Mouse (Mus musculus) erythroid progenitor cell, adult 5-6 weeks (primary cell): ENCODE data around the gene Mri1. TPM values are rescaled to one million over a fixed set of nuclear protein-coding genes. Genes with fewer than 3 reads are reported as not detected.

Experiments
- ATAC-seq: replicated peaks from 2 replicates; pipeline ENCODE4 v1.8.0; 2016; ENCODE audit warnings: moderate number of reproducible peaks, mild to moderate bottlenecking, moderate TSS enrichment, inconsistent platforms; ENCODE audit not compliant: poor library complexity, low FRiP score, severe bottlenecking
- total RNA-seq, 2 experiments: library from RNA; stranded (forward) in 1 of 2; stranded (reverse) in 1 of 2; fragments of 150-400 nt in 1 of 2; fragments of 186-747, 209-891 nt in 1 of 2; gene quantifications; 2 replicates each; pipeline versions ENCODE4 v1.2.3 to v1.2.4; 2015 to 2017; ENCODE audit warnings: low replicate concordance in 2 of 2

Gene Mri1
- total RNA-seq (2015; ENCODE audit: low replicate concordance) (6.7 and 7.2 TPM in 2 replicates), total RNA-seq (2017; ENCODE audit: low replicate concordance) (3.6 and 4.8 TPM in 2 replicates)

GRCm38 (mm10) chr8:84256822-84257610 lies at the start of gene Mri1:
TSS of gene Mri1 (minus strand) at chr8:84257326.
- peak; percentile 92 for ATAC-seq

GRCm38 (mm10) chr8:84303951-84304350 lies 46.8 kb upstream of the Mri1 start:
- ATAC-seq = no peak

DNA sequence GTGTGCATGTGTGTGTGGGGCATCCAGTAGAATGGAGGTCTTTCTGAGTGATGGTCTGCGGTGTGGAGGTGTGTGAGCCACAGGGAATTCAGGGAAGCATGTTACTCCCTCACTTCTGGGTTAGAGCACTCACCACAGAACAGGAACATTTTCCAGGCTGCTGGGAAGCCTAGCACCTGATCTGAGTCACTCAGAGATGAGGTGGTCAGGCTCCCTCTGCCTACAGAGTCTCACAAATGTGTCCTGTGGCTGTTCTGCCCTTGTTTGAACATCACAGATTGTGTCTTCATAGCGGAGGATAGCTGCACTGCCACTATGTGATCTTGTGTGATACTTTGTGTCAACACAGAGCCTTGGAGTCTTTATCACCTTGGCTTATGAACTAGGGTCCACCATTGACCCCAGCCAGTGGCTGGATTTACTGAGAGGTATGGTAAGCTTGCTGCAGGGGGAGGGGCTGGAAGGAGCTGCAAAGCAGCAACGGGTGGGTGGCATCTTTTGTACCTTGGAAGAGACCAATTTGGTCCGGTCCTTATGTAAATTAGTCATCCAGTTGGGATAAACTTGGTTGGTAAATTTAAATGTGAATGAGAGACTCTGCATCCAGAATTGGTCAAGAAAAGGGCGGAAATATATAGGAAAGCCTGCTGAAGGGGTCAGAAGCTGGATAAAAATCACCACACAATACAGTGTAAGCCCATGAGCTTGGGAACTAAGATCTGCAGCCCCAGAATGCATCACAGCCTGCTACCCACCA lies 40.1 kb upstream of the Mri1 start:
- no peak for ATAC-seq

DNA sequence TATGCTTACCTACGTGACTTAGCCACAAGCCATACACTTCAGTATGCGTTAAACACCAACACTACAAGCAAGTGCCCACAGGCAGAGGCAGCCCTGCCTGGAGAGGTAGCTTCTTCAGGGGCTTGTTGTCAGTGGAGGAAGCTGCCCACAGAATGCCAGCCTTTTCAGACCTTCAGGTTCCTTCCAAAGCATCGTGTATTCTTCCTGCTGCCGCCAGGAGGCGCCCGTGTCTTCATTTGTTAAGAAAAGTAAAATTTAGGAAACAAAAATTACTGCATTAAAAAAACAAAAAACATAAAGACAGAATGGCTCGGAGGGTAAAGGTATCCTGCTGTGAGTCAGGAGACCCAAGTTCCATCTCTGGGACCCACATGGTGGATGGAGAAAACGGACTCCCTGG lies 34.6 kb upstream of the Mri1 start:
- ATAC-seq = 0 out of 2 replicates have a peak, but pooled peaks have one; percentile 52

- ATAC-seq = no peak
These were observed 34.0 kb upstream of the Mri1 start for GRCm38 (mm10) chr8:84291086-84291485.

DNA sequence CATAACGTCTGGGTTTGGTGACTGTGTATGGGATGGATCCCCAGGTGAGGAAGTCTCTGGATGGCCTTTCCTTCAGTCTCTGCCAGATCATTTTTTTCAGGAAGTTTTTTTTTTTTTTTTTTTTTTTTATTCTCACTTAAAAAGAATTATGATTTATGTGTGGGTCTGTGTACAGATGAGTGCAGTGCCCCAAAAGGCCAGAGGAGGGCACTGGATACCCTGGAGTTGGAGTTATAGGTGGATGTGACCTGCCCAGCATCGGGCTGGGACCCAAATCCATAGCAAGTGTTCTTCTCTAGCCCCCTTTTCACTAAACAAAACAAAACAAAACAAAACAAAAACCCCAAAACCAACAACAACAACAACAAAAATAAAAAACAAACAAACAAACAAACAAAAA lies 31.8 kb upstream of the Mri1 start:
- ATAC-seq = no peak

DNA sequence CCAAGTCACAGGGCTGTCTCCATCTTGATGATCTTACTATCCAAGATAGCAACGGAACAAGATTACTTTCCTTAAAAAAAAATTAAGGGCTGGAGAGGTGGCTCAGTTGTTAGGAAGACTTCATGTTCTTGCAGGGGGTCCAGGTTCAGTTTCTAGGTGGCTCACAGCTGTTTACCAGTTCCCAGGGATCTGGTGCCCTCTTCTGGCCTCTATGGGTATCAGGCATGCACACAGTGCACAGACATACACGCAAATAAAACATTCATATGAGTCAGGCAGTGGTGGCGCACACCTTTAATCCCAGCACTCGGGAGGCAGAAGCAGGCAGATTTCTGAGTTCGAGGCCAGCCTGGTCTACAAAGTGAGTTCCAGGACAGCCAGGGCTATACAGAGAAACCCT lies 28.5 kb upstream of the Mri1 start:
- 0 out of 2 replicates have a peak, but pooled peaks have one; percentile 46 for ATAC-seq

DNA sequence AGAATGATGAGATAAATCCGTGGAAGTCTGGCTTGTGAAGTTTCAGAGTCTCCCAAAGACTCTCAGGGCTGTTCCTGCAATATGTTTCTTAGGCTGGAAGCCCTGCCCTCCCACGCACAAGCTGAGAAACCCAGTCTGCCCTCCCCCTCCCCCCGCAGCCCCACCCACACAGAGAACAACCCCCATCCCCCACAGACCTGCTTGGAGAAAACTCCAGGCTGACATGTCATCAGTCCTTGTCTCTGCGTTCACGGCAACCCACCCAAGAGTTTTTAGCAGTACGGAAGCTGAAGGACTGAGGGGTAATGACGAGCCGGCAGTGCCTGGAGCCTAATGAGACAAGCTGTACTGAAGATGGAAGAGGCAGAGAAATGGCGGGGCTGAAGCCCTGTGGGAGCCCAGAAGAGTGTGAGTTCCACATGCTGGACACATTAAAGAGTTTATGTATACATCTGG lies 27.5 kb upstream of the Mri1 start:
- ATAC-seq = no peak

- ATAC-seq = no peak
These were observed 23.7 kb upstream of the Mri1 start for GRCm38 (mm10) chr8:84280777-84281176.

DNA sequence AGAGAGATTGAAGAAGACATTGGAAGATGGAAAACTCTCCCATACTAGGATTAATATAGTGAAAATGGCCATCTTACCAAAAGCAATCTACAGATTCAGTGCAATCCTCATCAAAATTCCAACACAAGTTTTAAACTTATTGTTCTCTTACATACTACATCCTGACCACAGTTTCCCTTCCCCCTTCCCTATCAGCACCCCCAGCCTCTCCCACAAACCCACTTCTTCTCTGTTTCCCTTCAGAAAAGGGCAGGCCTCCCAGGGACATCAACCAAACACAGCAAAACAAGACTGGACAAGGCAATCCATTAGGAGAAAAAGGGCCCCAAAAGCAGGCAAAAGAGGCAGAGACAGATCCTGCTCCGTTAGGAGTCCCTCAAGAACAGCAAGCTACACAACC lies 19.3 kb upstream of the Mri1 start:
- ATAC-seq = no peak

GRCm38 (mm10) chr8:84273968-84274367 lies 16.8 kb upstream of the Mri1 start:
- ATAC-seq = no peak

DNA sequence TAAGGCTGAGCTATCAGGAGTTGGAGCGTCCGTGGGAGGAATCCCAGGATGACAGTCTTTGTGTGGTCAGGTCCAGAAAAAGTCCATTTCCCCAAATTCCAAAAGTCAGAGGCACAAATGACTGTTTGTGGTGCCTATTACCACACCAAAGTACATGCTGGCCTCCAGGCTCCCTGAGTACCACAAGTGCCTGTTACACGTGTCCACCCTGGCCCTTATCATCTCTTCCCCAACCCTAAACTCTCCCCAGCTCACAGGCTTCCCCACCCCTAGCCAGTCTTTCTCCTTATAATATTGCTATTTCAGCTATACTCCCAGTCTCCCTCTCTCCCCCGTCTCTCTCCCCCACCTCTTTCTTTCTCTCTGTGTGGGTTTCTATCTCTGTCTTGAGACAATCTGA lies 15.2 kb upstream of the Mri1 start:
- no peak for ATAC-seq

DNA sequence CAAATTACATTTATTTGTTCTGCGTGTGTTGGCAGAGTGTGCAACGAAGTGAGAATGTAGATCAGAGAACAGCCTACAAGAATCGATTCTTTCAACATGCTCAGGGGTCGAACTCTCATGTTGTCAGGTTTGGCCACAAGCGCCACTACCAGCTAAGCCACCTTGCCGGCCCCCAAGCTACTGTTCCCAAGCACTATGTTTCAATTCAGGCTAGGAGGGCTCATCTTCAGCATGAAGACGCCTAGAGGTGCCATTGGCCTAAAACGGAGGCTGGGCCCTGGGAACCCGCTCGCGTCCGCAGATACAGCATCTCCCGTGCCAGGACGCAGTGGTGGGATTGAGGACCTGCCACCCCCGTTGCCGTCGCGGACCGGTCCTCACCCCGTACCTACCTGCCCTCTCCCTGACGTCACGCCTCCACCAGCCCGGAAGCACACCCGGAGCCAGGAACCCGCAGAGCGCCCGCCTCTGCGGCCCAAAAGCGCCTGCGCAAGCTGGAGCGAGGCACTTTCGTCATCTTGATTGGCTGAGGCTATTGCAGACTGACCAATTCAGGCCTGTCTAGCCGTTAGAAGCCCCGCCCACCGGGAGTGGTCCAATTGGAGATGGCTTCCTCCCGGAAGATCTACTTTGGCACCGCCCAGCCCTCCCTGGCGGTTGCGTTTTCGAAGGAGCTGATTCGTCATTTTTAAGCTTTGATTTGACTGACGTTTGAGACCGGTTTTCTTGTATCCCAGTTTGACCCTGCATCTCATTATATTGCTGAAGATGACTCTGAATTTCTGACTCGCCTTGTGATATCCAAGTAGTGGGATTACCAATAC lies 13.0 kb upstream of the Mri1 start, which contains the start of gene Ccdc130:
Gene Ccdc130 (minus strand): TSS at position 431 of the 824 bp plus-strand sequence.
- ATAC-seq = peak; percentile 98

DNA sequence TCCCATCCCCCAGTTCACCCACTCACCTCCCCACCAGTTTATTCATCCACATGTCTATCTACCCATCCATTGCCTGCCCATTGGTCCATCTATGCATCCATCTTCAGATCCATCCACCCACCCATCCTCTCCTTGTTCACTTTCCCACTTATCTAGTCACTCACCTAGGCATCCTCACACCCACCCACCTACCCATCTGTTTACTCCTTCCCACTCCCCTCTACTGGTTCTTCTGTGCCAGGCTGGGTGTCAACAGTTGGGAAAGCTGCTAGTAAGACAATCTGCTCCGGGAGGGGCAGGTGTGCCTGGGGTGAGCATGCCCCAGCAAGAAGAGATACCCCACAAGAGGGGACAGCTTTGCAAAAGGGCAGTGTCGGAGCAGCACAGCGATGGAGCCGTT lies 4.0 kb upstream of the Mri1 start:
- ATAC-seq = no peak

GRCm38 (mm10) chr8:84256458-84256821 lies 686 bp downstream of the Mri1 start:
- ATAC-seq = peak; percentile 36; the same call in 1 of the 2 replicates

DNA sequence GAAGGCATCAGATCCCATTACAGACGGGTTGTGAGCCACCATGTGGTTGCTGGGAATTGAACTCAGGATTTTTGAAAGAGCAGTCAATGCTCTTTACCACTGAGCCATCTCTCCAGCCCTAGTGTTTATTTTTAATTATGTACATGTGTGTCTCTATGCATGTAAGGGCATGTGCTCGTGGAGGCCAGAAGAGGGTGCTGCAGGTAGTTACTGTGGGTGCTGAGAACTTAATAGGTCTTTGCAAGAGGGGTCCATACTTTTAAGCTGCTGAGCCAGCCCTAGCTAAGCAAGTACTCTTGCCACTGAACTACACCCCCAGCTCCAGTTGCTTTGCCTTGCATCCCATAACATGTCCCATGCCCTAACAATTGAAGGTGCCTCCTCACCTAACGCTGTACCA lies 1.3 kb downstream of the Mri1 start:
- no peak for ATAC-seq

DNA sequence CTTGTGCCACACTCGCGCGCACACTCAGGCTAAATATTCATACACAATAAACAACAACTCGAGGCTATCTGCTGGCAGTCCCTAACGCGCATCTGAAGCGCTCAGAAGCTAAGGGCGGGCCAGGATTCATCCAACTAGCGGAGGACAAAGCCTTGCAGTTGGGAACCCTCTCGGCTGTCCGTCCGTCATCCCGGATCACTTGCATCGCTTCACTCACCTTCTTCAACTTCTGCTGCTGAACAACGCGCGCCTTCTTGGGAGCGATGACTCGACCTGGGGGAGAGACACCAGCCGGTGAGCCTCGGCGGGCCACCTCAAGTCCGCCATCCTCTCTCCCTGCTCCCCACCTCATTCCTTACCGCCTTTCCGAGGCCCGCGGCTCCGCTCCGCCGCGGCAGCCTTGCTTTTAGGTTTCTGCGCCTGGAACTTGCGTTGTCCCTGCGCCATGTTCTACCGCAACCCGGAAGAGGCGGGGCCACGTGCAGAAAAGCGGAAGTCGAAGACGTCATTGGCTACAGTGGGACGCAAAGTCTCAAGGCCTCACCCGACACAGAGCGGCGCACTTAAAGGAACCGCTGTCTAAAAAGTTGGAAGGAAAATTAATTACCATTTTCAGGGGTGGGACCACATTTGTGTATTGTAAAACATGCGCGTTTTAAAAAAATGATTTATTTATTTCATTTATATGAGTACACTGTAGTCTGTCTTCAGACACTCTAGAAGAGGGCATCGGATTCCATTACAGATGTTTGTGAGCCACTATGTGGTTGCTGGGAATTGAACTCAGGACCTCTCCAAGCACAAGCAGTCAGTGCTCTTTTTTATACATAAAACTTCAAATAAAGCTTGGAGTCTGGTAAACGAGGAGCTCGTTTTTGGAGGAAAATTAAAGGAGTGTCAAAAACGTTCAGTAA lies 7.6 kb downstream of the Mri1 start, which contains the start of gene D8Ertd738e:
Gene D8Ertd738e (minus strand): TSS at position 463 of the 914 bp plus-strand sequence.
- ATAC-seq = peak; percentile 100

DNA sequence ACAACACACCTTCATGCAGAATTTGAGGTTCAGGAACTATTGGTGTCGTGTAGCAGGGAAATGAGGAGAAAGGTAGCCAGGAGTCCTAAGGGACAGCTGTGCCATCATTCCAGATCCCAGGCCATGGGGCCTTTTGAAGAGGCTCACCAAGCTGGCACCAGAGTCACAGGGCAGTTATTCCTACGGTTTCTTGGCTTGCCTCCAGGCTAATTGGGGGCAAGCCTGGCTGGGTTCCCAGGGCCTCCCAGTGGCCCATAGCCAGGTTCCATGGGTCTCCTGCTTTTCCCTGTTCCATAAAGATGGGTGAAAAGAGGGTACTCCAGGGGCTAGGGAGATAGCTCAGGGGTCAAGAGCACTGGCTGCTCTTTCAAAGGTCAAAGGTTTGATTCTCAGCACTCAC lies 15.3 kb downstream of the Mri1 start:
- no peak for ATAC-seq

GRCm38 (mm10) chr8:84241167-84241566 lies 16.0 kb downstream of the Mri1 start:
- ATAC-seq = no peak
